Mouse (Mus musculus) CD8-positive naive resting alpha-beta T cell, adult 2 months (primary cell): ENCODE results near the gene Nptxr.
A peak's percentile ranks its signal among the peaks of the same experiment; 100 is the strongest.

Experiments
- DNase-seq, 2 experiments: peaks; one replicate each; pipeline ENCODE4 v3.0.0; 2022; ENCODE audit warnings: low read depth in 2 of 2, low spot score in 2 of 2

Gene Nptxr

DNA sequence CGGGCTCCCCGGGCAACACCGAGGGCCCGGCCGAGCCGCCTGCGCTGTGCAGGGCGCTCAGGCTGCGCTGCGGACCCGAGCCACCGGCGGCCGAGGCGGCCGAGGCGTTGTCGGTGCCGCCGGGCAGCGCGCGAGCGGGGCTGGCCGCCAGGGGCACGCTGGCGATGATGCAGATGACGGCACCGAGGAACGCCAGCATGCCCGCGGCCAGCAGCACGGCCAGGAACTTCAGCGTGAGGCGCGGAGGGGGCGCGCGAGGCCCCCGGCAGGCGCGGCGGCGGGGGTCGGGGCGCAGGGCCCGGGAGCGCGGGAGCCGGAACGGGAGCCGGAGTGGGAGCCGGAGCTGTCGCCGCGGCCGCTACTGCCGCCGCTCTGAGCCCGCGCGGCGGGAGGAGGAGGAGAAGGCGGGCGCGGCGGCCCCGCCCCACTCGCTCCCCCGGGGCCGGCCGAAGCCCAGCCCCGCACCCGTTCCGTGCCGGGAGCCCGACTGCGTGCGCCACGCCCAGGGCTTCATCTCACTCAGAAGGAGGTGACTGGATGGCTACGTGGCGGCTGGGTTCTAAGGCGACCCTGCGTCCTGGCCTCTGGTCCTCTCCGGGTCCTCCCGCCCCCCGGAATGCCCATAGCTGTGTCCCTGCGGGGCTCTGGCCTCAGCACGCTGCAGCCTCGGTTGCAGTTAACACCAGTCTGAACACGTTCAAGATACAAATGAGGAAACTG is at the start of gene Nptxr:
Gene Nptxr (minus strand): TSS at position 415 of the 720 bp plus-strand sequence.
- DNase-seq: no peak

DNA sequence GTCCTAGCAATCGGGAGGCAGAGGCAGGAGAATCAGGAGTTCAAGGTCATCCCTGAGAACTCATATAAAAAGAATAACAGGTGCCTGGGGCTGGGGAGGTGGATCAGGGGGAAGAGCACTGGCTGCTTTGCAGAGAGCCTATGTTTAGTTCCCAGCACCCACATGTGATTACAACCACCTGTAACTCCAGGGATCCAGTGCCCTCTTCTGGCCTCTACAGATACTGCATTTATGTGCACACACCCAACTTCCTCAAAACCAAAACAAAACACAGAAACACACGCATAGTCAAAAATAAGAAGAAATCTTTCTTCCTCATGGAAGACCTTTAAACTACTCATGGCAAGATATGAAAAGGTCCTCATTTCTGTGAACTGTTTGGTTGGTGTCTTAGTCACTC is 45.6 kb upstream of the Nptxr start:
- no peak for DNase-seq

DNA sequence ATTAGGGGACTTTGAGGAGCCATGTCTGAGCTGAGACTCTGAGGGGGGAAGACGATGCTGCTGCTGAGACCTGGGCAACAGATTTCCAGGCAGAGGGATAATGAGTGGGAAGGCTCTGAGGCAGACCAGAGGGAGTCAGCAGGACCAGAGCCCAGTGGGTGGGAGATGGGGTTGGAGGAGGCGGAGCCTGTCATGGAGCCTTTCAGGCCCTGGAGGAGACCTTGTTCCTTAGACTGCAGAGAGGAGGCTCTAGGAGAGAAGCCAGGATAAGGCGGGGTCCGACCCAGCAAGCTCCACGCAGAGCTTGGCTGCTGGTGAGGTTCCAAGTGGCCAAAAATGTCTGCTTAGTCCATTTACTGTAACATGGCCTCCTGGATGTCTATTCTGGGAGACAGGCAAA is 42.5 kb upstream of the Nptxr start:
- DNase-seq: no peak

DNA sequence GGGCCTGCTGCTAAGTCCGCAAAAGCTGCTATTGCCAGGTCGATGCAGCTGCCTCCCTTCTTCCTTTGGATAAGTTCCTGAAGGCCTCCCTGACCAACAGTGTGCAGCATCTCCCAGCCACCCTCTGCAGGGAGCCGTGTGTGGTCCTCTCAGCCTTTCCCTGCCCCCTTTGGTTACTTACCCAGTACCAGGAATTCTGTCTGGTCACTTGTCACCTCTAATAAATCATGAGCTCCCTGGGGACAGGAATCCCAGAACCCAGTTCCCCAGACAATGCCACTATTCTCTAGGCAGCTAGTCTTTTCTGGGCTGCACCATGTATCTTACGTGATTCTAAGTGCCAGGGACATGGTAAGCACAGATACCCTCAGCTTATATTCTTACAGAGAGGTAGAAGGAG is 41.4 kb upstream of the Nptxr start:
- no peak for DNase-seq

DNA sequence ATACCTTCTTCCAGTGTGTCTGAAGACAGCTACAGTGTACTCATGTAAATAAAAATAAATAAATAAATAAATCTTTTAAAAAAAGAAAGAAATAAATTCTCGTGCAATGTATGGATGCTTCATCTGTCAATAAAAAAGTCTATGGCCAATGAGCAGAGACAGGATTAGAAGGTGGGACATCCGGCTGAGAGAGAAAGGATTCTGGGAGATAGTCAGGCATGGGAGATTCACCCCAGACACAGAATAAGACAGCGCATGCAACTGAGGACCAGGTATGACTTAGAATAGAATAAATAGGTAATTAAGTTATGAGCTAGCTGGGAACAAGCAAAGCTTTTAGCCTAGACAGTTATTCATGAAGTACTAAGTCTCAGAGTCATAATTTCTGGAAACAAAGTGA is 38.4 kb upstream of the Nptxr start:
- DNase-seq: no peak

DNA sequence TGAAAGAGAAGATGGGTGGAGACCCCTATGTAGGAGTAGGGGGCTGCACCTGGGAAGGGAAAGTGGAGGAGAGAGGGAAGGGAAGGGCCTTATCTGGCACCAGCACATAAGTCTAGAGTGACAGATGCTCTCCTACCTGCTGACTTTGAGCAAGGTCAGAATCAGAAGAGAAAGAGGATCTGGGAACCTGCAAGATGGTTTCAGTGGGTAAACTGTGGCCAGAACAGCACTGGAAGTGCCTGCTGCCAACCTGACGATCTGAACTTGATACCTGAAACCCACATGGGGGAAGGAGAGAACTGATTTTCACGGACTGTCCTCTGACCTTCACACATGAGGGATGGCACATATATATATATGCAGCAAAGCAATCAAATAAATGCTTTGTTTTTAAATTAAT is 35.7 kb upstream of the Nptxr start:
- DNase-seq: no peak

DNA sequence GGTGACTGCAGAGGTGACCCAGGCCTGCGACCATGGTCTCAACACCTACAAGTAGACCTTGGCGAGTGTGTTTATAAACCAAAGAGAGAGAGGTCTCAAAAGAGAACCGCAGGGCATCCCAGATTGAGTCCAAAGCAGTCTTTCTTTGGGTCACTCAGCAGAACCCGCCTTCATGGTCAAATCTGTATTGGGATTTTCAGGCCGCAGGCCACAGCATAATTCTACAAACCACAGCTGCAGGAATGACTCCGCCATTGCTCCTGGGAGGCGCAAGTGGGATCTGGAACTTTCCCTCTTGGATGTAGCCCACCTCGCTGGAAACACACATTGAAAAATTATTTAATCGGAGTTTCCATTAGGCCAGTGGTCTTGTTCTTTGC is 30.3 kb upstream of the Nptxr start:
- no peak for DNase-seq

DNA sequence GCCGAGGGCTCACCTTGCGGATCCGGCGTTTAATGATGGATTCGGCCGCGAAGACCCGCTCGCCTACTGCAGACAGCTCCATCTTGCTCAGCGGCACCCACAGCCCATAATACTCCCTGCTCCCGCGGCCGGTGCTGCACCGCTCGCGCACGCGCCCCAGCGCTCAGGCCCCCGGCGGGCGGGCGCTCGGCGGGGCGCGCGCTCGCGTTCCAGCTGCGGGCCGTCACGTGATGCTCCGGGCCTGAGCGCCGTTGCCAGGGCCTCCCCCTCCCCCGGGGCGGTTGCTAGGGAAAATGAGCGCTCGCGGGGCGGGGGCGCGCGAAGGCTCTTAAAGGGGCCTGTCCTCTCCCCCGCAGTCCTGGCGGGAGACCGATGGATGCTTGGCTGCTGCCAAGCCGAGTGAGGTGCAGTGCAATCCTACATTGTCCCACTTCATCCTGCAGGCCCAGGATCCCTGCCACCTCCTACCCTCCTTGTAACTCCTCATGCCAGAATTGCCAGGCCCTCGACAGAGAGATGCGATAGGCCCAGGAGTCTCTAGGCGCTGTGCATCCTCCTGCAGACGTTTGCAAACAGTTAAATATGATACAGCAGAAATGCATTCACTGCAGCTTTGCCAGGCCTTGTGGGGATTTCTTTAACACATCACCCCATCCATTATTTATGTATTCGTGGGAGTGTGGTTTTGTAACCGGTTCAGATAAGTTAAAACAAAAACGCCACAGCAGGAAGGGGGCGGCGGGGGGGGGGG is 29.7 kb upstream of the Nptxr start, which contains the start of the genes Npcd and Cbx6:
Gene Npcd (minus strand): TSS at position 108 of the 751 bp plus-strand sequence.
Gene Cbx6 (minus strand): TSS at position 559 of the 751 bp plus-strand sequence.
- peak; percentile 75 to 82 for DNase-seq

DNA sequence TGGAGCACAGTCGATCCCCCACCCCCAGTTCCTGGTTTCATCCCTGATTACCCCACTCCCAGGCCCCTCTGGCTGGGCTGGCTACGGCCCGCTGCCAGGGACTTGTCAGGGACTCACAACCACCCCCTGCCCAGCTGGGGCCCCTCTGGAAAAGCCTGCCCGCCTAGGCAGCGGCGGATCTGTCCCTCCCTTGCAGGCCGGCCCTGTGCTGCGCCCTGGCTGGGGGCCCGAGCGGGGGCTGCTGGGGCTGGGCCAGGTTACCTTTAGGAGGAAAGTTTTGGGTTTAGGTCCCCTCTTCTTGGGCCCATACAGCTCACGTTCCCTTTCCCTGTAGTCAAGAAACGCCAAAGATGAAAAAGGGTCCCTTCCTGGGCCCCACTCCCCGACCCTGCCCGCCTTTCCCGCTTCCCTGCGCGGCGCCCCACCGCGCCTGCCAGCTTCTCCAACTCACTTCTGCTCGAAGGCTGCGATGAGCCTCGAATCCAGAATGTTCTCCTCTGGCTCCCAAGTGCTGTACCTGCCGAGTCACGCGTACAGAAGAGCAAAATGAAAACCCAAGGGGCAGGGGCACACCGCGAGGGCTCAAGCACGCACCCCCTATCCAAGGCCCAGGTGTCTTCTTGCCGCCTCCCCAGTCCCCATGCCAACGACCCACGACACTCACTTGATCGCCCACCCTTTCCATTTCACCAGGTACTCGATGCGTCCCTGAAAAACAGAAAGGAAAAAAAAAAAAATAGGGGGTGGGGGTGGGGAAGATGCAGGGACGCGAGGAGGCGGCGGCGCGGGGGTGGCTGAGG is 28.9 kb upstream of the Nptxr start:
- no peak for DNase-seq

DNA sequence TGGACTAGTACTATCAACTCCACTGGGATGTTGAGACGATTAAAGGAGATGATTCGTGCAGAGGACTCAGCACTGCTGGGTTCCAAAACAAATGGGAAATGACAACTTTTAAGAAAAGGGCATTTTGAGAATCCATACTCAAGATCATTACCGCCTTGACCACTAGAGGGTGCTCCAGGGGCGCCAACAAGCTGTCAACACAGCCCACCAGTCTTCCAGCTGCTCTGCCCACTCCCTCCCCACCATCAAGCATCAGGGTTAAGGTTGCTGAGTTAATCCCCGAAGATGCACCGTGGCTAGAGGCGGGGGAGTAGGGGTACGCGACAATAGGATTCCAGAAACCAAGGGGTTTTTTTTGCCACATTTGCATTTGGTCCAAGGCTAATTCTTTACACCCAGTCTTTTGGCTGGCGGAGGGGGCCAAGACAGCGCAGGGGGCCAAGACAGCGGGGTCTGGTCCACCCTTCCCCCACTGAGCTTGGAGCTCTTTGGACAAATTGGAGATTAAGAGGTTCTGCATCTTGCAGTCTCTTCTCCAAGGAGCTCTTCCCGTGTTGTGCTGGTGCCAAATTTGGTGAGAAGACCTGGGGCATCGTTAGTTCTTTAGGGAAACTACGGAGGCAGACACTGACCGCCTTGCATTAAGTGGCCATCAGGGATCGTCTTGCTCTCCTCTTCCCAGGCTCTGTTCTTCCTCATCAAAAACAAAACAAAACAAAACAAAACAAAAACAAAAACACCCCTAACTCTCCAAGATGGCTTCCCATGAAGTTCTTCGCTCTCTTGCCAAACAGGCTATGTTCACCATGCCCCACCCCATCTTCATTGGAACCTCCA is 27.7 kb upstream of the Nptxr start:
- peak; percentile 69 to 84 for DNase-seq

DNA sequence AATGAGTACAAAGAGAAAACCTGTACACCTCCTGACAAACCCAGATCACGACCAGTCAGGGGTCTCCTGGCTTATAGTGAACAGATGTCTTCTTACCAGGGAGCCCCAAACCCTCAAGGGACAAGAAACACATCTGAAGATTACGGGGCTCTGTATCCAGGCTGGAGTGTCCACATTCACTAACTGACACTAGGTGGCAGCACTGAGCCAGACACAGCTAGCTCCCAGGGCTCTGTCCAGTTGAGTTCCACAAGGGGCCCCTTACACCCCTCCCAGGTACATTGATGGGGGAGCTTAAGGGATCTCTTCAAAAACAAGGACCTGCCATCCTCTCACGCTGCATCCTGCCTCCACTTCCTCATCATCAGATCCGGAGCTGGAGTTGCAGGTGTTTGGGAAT is 25.8 kb upstream of the Nptxr start:
- DNase-seq: peak; percentile 65 to 76

DNA sequence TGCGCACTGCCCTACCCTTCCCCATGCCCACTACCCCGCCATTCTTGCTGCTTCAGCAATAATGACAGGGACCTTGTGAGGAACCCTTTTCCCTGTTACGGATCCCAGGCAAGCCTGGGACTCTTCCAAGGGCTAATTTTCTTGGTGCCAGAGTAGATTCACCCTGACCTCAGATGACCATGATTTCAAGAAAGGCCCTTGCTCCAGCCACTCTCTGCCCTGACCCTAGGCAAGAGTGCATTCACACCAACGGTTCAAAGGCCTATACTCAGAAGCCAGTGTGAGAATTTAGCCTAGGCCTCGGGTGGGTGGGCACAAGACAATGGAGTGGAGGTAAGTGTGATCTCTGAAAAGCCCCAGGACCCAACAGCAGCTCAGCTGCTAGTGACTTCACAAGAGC is 24.9 kb upstream of the Nptxr start:
- DNase-seq: no peak

DNA sequence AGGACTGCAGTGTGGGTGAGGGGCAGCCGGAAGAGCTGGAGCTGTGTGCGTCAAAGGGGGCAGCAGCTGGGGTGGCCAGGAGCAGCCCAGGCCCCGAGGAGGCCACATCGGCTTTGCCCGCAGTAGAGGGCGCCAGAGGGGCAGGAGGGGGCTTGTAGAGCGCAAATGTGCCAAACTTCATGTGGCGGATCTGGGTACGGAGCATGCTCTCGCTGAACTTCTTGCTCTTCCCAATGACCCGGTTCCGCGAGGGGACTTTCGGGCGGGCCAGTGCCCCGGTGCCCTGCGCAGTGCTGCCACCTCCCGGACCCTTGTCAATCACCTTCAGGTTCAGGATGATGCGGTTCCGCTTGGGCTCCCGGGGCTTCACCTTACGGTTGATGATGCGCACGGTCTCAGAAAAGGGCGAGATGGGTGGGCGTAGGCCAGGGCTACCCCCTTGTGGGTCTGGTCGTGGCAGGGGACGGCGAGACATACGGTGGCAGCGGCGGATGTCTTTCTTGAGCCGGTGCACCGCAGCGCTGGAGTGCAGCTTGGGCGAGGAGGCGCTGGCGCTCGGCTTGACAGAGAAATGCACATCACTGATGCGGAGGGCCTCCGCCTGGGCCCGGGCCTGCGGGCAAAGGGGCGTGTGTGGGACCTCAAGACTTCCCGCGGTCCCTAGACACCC is 23.9 kb upstream of the Nptxr start:
- DNase-seq: no peak

DNA sequence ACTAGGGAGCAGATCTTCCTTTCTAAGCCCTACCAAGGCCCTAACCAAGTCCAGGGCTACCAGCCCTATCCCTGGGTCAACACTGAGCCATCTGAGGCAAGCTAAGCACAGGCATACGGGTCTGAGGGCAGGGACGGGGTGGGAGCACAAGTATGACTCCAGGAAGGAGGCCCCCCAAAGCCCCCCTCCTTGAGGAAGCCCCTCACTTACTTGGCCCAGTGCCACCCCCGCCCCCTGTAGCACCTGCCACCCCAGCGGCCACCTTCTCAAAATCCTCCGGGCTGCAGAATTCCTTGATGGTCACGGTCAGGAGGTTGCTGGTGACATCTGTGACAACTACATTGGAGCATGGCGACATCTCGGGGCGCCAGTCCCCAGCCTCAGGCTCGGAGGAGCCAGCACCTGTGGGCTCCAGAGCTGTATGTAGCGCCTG is 23.2 kb upstream of the Nptxr start:
- DNase-seq: no peak

DNA sequence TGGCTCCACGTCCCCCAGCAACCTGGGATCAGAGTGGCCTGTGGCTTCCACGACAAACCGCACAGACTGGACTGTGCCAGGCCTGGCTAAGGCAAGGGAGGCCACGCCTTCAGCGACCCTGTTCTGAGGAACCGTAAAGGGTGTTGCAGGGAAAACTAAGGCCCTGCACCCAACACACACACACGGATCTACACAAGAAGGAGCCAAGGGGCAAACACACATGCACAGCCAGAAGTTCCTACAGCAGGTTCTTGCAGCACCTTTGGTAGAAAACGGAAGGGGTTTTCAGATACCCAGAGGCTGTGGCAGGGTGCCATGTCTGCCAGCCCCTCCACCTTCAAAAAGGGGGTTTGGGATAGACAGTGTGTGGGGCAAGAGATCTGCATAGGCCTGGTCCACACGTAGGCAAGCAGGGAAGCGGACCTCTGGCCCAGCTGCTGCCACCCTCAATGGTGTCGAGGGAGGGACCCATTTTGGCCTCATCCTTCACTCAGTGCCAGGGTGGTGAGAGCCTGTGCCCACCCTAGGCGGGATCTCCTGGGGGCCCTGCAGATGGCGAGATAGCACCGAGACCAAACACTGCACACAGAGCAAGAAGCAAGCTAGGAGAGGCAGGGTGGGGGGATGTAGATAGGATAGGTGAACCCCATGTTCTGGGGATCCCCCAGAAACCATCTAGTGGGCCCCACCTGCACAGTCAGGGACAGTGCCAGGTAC is 22.7 kb upstream of the Nptxr start:
- DNase-seq: no peak

DNA sequence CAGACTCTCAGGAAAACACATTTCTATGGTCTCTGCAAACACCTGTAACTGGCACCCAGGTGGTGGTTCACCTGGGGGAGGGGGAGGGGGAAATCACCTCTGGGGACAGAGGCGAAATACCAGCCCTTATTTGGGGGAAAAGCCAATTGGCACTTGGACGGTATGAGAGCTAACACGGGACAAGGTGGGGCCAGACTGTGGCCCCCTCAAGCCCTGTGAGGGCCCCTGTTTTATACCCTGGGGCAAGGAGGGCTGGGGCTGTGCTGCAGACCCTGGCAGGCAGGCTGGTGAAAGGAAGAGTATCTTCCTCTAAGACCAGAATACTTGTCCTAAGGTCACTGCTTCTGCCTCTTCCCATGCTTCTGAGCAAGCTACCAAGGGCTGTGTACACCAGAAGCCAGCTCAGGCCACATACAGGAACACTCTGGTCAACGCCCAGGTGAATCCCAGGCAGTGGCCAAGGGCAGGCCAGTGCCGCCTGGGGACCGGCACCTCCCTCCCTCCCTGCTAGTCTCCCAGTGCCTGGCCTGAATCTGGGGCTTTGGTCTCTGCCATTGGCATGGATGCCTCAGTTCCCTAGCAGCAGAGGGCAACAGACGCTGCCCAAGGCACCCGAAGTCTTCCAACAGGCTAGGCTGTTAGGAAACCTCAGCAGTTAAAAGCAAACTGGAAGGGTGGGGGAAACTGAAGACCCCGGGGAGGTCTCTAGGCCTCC is 21.8 kb upstream of the Nptxr start:
- DNase-seq: no peak

DNA sequence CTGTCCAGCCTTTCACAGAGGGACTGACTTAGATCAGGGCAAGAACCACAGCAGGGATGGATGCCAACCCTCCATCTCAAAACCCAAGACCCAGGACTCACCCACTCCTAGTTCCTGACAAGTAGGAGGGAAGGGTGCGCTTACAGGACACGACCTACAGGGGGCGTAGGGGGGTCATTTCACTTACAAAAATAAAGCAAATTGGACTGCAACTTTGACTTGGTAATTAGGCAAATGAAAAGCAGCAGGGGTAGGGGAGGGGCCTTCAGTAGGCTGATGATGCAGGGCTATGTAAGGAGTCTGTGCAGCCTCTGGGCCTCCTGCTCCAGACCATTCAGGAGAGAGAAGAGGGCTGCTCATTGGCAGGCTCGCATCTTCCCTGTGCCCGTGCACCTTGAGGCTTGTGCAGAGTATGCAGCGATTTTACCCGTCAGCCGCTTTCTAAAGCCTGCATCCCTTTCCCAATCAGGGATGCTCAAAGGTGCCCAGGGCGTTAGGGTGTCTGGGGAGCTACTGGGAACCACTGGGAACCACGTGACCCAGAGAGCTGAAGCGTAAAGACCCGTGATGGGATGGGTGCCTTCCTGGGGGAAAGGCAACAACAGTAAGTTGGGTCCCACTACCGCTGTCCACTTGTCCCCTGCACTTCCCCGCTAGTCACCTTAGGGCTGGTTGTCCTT is 20.7 kb upstream of the Nptxr start:
- DNase-seq: no peak

DNA sequence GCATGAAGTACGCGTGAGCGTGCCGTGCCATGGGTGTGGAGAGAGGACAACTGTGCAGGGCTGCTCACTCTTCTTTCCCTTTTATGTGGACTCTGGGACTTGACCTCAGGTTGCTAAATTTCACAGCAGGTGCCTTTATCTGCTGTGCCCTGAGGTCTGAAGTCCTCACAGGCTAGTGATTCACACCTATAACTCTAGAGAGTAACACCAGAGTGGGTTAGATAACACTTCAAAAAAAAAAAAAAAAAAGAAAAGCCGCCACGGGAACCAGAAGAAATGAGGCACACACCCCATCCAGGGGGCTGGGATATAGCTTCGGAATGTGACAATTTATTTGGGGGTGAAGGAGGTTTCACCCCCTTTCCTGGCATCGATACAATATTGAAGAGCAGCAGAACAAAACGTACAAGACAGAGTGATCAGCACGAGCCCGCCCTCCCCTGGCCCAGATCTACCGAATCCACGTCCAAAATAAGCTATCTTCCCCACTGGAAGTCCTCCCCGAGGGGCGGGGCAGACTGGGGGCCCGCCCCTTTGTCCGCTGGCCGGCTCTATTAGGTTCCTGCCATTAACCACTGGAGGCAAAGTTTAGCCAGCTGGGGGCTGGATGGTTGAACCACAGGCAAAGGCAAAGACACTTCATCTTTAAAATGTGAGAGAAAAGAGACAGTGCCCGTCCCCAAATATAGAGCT is 19.2 kb upstream of the Nptxr start:
- DNase-seq: no peak
